Mouse (Mus musculus) liver, adult 2 months (tissue): ENCODE measurements around the gene Fut11.

ENCODE experiments used
- CTCF ChIP-seq: fragments of 200-500 bp; IDR thresholded peaks from 2 replicates; pipeline ENCODE4 v1.5.1; 2011; ENCODE audit warnings: low read depth, low read length, control low read depth
- POLR2A ChIP-seq: fragments of 200-500 bp; IDR thresholded peaks from 2 replicates; pipeline ENCODE4 v1.6.1; 2011; ENCODE audit warnings: low read length, control low read depth; ENCODE audit not compliant: insufficient read depth; ENCODE audit errors: extremely low read depth

DNA sequence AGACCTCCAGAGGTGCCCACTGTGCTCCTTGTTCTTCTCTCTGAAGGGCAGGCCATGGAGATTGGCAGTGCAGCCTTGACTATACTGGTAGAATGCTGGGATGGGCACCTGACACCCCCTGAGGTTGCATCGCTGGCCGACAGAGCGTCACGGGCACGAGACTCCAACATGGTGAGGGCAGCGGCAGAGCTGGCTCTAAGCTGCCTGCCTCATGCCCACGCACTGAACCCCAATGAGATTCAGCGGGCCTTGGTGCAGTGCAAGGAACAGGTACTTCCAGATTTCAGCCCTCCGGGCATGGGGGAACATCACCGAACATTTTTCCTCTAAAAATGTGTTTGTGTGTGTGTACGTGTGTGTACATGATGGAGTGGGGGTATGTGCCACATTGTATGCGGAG, 25.0 kb downstream of the Fut11 start:
- TF ChIP-seq CTCF (no peak), POLR2A (no peak)
